Mouse (Mus musculus) forebrain, postnatal 0 days (tissue): Measurements from ENCODE around the gene Necab3. TPM values are rescaled to one million over a fixed set of nuclear protein-coding genes. Genes with fewer than 3 reads are reported as not detected.

ENCODE experiments used
- ATAC-seq: fragments of 200-750 bp; cut with Nextera tagmentation; 2 replicates; pipeline ENCODE4 v1.8.0; 2017; ENCODE audit warnings: mild to moderate bottlenecking, moderate library complexity
- DNase-seq: peaks from one replicate; pipeline ENCODE4 v3.0.0-alpha.2; 2015
- H3K27ac ChIP-seq: fragments of 300-500 bp; sonication (generic); 2 replicates; pipeline ENCODE4 v1.5.1; 2014; ENCODE audit warnings: low read depth, mild to moderate bottlenecking, antibody characterized with exemption, low read length, moderate library complexity, mixed read lengths
- H3K27me3 ChIP-seq: fragments of 300-500 bp; sonication (generic); 2 replicates; pipeline ENCODE4 v1.6.1; 2014; ENCODE audit warnings: mild to moderate bottlenecking, low read length, mixed read lengths; ENCODE audit not compliant: insufficient read depth
- H3K36me3 ChIP-seq: fragments of 300-500 bp; sonication (generic); 2 replicates; pipeline ENCODE4 v1.6.1; 2014; ENCODE audit warnings: mild to moderate bottlenecking, moderate library complexity; ENCODE audit not compliant: insufficient read depth
- H3K4me1 ChIP-seq: fragments of 300-500 bp; sonication (generic); 2 replicates; pipeline ENCODE4 v1.6.1; 2014; ENCODE audit warnings: antibody characterized with exemption; ENCODE audit not compliant: insufficient read depth
- H3K4me2 ChIP-seq: fragments of 300-500 bp; sonication (generic); 2 replicates; pipeline ENCODE4 v1.6.1; 2014; ENCODE audit warnings: low read depth, mild to moderate bottlenecking, moderate library complexity
- H3K4me3 ChIP-seq: fragments of 300-500 bp; sonication (generic); 2 replicates; pipeline ENCODE4 v1.5.1; 2014; ENCODE audit warnings: low read depth, low read length, mixed read lengths
- H3K9ac ChIP-seq: fragments of 300-500 bp; sonication (generic); 2 replicates; pipeline ENCODE4 v1.6.1; 2014; ENCODE audit warnings: mild to moderate bottlenecking
- H3K9me3 ChIP-seq: fragments of 300-500 bp; sonication (generic); 2 replicates; pipeline ENCODE4 v1.6.1; 2016; ENCODE audit warnings: low read length
- CTCF ChIP-seq: sonication (generic); IDR thresholded peaks from 2 replicates; pipeline ENCODE4 v1.5.1; 2016; ENCODE audit warnings: antibody characterized with exemption, control low read depth, low read depth
- WGBS: fragments of 180-500 bp; shearing (Covaris S2); extraction: QIAGEN DNeasy Blood & Tissue Kit; methylation state at CpG from one replicate; pipeline ENCODE4 v1.1.7; 2014; 5-methylcytosine and 5-hydroxymethylcytosine counted together
- polyA plus RNA-seq: library from polyadenylated mRNA; unstranded; fragments of >200 nt; fragmentation: Nextera tagmentation; extraction: Ambion mirVana; gene quantifications from 2 replicates; pipeline ENCODE4 v1.2.1, GENCODE M21; 2015
- total RNA-seq: library from RNA; depleted of rRNA; stranded (reverse); fragments of >200 nt; gene quantifications from 2 replicates; pipeline ENCODE4 v1.2.3, GENCODE M21; 2014; rRNA removed

Necab3 gene
- total RNA-seq (14.5 and 16.3 TPM in 2 replicates), polyA plus RNA-seq (14.7 and 17.2 TPM in 2 replicates)

DNA sequence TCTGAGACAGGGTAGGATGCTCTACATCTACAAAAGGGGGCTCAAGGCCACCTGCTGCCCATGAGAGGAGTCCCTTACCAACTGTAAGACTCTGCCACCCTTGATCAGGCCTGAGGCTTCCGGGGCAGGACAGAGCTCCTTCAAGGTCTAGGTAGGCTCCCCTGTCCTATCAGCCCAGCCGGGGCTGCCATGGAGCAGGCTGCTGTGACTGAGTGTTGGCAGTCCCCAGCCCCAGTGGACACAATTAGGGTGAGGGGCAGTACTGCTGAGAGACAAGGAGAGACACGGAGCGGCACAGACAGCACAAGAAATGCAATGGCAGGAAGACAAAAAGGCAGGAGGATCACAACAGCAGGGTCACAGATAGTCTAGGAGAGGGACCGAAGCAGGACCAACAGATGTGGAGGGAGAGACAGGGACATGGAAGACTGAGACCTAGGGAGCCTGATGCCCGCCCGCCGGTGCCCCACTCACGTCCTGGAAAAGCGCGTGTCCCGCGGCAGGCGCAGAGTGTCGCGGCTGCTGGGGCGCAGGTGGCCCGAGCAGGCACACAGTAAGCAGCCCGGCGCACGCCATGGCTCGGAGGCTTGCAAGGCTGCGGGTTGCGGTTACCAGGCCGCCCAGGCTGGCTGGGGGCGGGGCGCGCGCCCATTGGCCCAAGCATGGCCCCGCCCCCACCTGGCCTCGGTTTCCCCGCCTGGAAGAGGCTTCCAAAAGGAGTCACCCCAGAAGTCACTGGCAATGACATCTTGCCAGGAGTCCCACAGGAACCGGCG is at the start of gene Necab3:
Gene Necab3 (minus strand): TSS at position 627 of the 776 bp plus-strand sequence.
- no peak within 1 kb of the TSS; the same call in 1 of the 2 replicates for H3K27ac ChIP-seq
- peak; percentile 51 for DNase-seq
- ATAC-seq = peak; percentile 77
- WGBS = 5% methylated on average over 34 of the region's 34 CpGs
- H3K4me3 ChIP-seq = peak within 1 kb of the TSS; percentile 43
- peak within 1 kb of the TSS; percentile 73 for H3K4me2 ChIP-seq
- H3K9me3 ChIP-seq = no peaks in the 10 kb centered on the region
- no peak for TF ChIP-seq CTCF
- no peaks in the 10 kb centered on the region for H3K36me3 ChIP-seq
- H3K4me1 ChIP-seq = peaks cover 13% of the 10 kb centered on the region
- no peaks in the 10 kb centered on the region for H3K27me3 ChIP-seq
- peak within 1 kb of the TSS; percentile 52 for H3K9ac ChIP-seq

- Histone ChIP-seq H3K4me2 (no peak overlapping the region), H3K27ac (no peak overlapping the region), H3K36me3 (no peaks in the 10 kb centered on the region), H3K27me3 (no peaks in the 10 kb centered on the region), H3K4me1 (peaks cover 11% of the 10 kb centered on the region; the same call in 1 of the 2 replicates), H3K4me3 (no peak overlapping the region), H3K9ac (no peak overlapping the region), H3K9me3 (no peaks in the 10 kb centered on the region)
- 77% methylated on average over 1 of the region's 1 CpGs for WGBS
- no peak for DNase-seq
- ATAC-seq = no peak
- no peak for TF ChIP-seq CTCF
Measured at GRCm38 (mm10) chr2:154606965-154607364, 48.3 kb upstream of the Necab3 start.

- Histone ChIP-seq H3K9me3 (no peaks in the 10 kb centered on the region), H3K4me3 (0 out of 2 replicates have a peak overlapping the region, but pooled peaks have one; percentile 11), H3K9ac (no peak overlapping the region), H3K4me2 (peak overlapping the region; percentile 77), H3K36me3 (no peaks in the 10 kb centered on the region), H3K27ac (no peak overlapping the region), H3K4me1 (peaks cover 11% of the 10 kb centered on the region; the same call in 1 of the 2 replicates), H3K27me3 (no peaks in the 10 kb centered on the region)
- DNase-seq = no peak
- WGBS = 42% methylated on average over 7 of the region's 7 CpGs
- no peak for ATAC-seq
- TF ChIP-seq CTCF = no peak
Measured at GRCm38 (mm10) chr2:154604156-154604555, 45.5 kb upstream of the Necab3 start.

DNA sequence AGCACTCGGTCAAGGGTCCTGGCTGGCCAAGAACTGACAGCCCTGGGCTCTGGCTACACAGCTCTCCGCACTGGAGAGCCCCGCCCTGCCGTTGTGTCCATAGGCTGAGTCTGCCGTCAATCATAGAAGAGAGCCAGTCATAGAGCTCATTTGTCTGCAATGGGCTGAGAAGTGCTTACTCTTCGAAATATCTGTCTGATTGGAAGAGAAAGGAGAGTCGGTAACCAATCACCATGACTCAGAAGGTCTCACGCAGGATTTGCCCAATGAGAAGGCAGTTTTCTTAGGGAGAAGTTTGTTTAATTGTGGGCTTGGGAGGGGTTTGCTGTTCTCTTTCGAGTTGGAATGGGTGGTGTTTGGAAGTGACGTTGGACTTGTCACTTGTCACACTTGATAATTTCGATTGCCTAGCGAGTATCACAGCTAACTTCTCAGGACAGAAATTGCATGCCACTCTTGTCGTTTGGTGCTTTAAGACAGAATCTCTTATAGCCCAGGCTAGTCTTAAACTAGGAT is 45.0 kb upstream of the Necab3 start, which contains the start of gene Pxmp4:
Gene Pxmp4 (minus strand): TSS at position 71 of the 516 bp plus-strand sequence.
- no peaks in the 10 kb centered on the region for H3K9me3 ChIP-seq
- peaks cover 11% of the 10 kb centered on the region; the same call in 1 of the 2 replicates for H3K4me1 ChIP-seq
- 0 out of 2 replicates have a peak within 1 kb of the TSS, but pooled peaks have one; percentile 16 for H3K27ac ChIP-seq
- TF ChIP-seq CTCF = no peak
- H3K4me2 ChIP-seq = peak within 1 kb of the TSS; percentile 77
- DNase-seq (peak; percentile 97), ATAC-seq (peak; percentile 100)
- WGBS = 0% methylated on average over 13 of the region's 13 CpGs
- peak within 1 kb of the TSS; percentile 55 for H3K4me3 ChIP-seq
- H3K36me3 ChIP-seq = no peaks in the 10 kb centered on the region
- H3K27me3 ChIP-seq = no peaks in the 10 kb centered on the region
- peak within 1 kb of the TSS; percentile 62 for H3K9ac ChIP-seq

DNA sequence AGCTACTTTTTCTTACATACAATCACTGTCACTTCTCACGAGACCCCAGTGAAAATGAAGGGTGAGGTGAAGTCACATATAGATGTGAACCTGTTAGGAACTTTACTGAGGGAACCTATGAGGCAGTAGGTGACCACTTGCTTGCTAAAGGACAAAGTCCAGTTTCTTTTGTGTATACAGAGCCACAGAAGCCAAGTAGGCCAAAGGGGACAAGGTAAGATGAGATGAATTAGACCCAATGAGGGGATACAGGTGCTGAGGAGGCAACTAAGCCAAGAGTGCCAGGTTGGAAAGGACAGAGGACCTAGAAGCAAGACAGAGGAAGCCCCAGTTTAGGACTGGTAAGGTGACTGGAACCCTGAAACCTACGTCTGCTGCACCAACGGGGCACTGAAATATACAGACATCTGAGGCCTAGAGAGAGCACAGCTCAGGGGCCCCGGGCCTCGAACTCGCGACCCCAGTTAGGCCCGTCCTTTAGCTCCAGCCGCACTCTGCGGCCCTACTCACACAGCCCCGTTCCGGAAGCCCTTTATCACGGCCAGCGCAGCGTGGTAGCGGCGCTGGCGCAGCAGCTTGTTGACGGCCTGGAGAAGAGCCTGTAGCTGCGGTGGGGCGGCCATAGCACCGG is 44.4 kb upstream of the Necab3 start:
- no peaks in the 10 kb centered on the region for H3K27me3 ChIP-seq
- H3K4me3 ChIP-seq = peak overlapping the region; percentile 55
- no peaks in the 10 kb centered on the region for H3K36me3 ChIP-seq
- no peak for DNase-seq
- no peak for TF ChIP-seq CTCF
- peak overlapping the region; percentile 77 for H3K4me2 ChIP-seq
- peak overlapping the region; percentile 62 for H3K9ac ChIP-seq
- no peaks in the 10 kb centered on the region for H3K9me3 ChIP-seq
- ATAC-seq = peak; percentile 42; the same call in 1 of the 2 replicates
- 0 out of 2 replicates have a peak overlapping the region, but pooled peaks have one; percentile 16 for H3K27ac ChIP-seq
- peaks cover 11% of the 10 kb centered on the region; the same call in 1 of the 2 replicates for H3K4me1 ChIP-seq
- WGBS = 16% methylated on average over 22 of the region's 22 CpGs

DNA sequence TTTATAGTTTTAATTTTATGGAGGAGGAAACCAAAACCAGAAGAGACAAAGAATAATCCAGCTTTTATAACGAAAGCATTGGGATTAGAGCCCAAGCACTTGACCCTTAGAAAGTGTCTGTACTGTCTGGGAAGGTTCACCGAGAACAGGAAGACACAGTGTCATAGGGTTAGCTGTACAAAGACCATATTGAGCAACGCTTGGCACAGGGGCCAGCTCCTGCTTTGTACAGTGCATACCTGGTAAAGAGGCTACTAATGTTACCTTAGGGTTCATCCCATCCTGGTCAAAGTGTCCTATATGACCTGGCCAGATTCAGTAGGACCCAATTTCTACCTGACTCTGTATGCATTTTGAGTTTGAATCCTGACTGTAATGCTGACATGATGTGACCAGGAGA is 42.6 kb upstream of the Necab3 start:
- WGBS = 82% methylated on average over 3 of the region's 3 CpGs

More for the DNA sequence above, 42.6 kb upstream of the Necab3 start:
- DNase-seq (no peak), ATAC-seq (no peak)
- Histone ChIP-seq H3K9me3 (no peaks in the 10 kb centered on the region), H3K4me1 (peaks cover 11% of the 10 kb centered on the region; the same call in 1 of the 2 replicates), H3K36me3 (no peaks in the 10 kb centered on the region), H3K27ac (no peak overlapping the region), H3K9ac (no peak overlapping the region), H3K4me2 (no peak overlapping the region), H3K4me3 (no peak overlapping the region), H3K27me3 (no peaks in the 10 kb centered on the region)
- no peak for TF ChIP-seq CTCF
